Mouse (Mus musculus) left cerebral cortex, postnatal 14 days (tissue): ENCODE data around the gene Slc24a3. TPM values are rescaled to one million over a fixed set of nuclear protein-coding genes. Genes with fewer than 3 reads are reported as not detected.

Experiments
- DNase-seq, 2 experiments: peaks; one replicate each; pipeline ENCODE4 v3.0.0; 2021 to 2022; ENCODE audit warnings: low spot score in 2 of 2, mixed read lengths in 1 of 2
- intact Hi-C: fragments of 180-260 bp; cut with DNase I; formaldehyde crosslinking; loops from one replicate; pipeline ENCODE4 v1.15.1; 2025
- total RNA-seq, 2 experiments: library from RNA; stranded (reverse); gene quantifications; 2 replicates each; pipeline ENCODE4 v1.2.3; 2021

Gene Slc24a3
- total RNA-seq, 2 experiments from 2014 or later, result 159 to 160 TPM

DNA sequence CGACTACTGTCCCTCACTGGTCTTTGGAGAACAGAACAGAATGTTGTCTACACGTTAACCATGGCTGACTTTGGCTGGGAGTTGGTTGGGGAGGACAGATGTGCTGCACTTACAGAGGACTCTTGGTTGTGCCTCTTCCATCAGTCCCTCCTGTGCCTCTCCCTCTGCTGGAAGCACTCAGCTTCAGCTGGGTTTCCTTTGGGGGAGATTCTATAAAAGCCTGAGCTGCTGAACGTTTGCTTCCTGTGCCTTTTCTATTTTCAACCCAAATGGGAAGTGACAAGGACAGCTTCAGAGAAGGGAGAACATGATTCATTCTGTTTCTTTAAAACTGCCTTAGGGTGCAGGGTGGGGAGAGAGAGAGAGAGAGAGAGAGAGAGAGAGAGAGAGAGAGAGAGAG is 28.5 kb downstream of the Slc24a3 start:
- intact Hi-C loops, result no loop called here
- peak; percentile 51 to 58 for DNase-seq

DNA sequence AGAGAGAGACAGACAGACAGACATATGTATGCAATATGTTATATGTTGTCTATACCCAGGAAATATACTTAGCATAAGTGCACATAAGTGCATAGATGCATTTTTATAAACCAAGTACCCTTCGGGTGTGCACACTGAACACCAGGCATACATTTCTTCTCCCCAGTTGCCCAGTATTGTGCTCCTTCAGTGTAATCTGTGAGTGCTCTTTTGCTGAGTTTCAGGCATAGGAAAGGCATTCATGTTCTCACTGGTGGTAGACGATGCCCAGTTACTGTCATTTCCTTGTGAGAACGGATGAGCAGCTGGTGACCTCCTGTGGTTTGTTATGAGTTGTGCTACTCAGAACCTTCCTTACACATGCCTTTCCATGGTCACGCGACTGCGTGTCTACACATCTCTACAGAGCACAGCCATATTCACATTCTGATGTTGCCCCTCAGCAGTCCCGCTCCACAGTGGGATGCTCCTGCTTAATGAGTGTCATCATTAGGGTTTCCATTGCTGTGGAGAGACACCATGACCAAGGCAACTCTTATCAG is 29.0 kb downstream of the Slc24a3 start:
- intact Hi-C loops, result no loop called here
- DNase-seq, result no peak

DNA sequence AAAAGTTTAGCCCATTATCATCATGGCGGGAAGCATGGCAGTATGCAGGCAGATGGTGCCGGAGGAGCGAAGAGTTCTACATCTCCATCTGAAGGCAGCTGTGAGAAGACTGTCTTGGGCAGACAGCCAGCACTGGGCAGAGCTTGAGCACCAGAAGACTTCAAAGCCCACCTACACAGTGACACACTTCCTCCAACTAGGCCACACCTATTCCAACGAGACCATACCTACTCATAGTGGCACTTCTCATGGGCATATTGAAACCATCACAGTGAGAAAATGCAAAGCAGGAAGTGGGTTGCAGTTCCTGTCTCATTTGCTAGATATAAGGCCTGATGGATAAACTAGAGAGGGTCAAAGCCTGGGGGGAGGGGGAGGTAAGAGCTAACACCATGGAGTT is 29.5 kb downstream of the Slc24a3 start:
- intact Hi-C loops, result no loop called here
- peak; percentile 66 to 77 for DNase-seq

GRCm38 (mm10) chr2:145213587-145213986 is 46.0 kb downstream of the Slc24a3 start:
- intact Hi-C loops, result no loop called here
- no peak for DNase-seq

GRCm38 (mm10) chr2:145214086-145214831 is 46.7 kb downstream of the Slc24a3 start:
- intact Hi-C loops, result no loop called here
- DNase-seq, result no peak

- no peak for DNase-seq
- intact Hi-C loops, result no loop called here
Observed at GRCm38 (mm10) chr2:145216580-145216979, 49.0 kb downstream of the Slc24a3 start.

DNA sequence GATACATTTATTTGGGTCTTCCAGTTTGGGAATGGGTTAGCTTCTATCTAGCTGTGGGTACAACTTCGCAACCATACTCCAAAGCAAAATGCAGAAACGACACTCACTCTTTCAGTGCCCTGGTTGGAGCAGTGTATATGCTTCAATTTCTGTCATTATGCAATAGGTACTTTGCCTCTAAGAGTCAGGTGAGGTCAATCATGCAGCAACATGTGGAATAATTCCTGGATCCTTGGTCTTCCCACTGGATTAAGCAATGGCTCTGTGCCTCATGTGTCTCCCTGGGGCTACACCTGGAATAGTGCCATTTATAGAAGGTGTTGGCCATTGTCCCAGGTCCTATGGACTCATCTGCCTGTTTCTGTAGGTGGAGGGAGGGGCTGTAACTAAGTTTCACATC is 49.9 kb downstream of the Slc24a3 start:
- DNase-seq, result no peak
- intact Hi-C loops, result no loop called here

DNA sequence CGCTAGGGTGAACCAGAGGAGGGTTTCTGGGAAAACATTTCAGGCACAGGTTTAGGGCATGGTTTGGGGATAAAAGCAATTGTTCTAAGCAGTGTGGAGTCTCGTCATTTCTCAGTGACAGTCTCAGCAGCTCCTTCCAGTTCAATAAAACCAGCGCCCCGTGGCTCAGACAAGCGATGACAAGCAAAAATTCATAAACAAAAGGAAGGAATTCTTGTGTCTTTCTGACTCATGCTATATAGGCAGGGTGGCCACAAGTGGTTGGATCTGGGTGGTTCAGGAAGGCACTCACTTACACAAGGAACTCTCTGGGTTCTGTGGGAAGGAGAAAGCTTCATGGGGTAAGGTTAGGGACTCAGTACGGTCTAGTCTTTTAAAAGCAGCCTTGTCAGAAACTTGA is 51.7 kb downstream of the Slc24a3 start:
- DNase-seq, result no peak
- intact Hi-C loops, result no loop called here

- DNase-seq, result no peak
- intact Hi-C loops, result no loop called here
Observed at GRCm38 (mm10) chr2:145223646-145224045, 56.1 kb downstream of the Slc24a3 start.

GRCm38 (mm10) chr2:145225640-145226039 is 58.1 kb downstream of the Slc24a3 start:
- intact Hi-C loops, result no loop called here

GRCm38 (mm10) chr2:145226100-145226499 is 58.5 kb downstream of the Slc24a3 start:
- intact Hi-C loops, result no loop called here
- no peak for DNase-seq

More at GRCm38 (mm10) chr2:145225640-145226039, 58.1 kb downstream of the Slc24a3 start:
- no peak for DNase-seq

DNA sequence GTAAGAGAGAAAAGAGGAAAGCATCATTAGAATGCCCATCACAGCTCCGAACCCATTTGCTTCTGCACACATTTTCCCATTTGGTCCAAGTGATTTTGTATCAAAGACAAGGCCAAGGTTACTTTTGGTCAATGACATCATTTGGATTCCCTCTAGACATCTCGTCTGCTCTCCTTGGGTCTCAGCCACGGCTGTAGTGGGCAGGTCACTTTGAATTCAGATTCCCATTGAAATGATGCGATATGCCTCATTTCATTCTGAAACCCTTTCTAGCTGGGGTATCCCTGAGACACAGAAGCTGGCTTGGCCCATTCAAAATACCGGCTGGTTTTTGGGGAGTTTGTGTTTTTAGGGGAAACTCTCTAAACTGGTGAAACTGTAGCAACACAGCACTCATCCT is 59.8 kb downstream of the Slc24a3 start:
- no peak for DNase-seq
- intact Hi-C loops, result no loop called here

- peak in 1 of 2 experiments; percentile 11 for DNase-seq
- intact Hi-C loops, result no loop called here
Observed at GRCm38 (mm10) chr2:145232764-145233484, 65.4 kb downstream of the Slc24a3 start.

- intact Hi-C loops, result no loop called here
- DNase-seq, result peak; percentile 57 to 75
Observed at GRCm38 (mm10) chr2:145233547-145234398, 66.2 kb downstream of the Slc24a3 start.

DNA sequence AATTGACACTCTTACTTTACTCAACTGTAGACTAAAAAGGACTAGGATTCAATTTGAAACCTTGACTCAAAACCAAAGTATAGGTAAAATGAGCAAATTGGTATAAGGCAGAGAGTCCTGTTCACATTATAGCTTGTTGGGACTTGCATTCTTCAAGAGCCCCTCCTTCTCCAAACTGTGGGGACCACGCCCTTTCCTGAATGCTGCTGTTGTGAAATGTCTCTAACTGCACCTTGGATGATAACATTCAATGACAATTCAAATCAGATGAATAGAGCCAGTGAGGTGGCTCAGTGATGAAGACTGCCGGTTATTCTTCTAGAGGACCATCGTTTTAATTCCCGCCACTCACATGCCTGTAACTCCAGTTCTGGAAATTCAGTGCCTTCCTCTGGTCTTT is 78.8 kb downstream of the Slc24a3 start:
- DNase-seq, result no peak
- intact Hi-C loops, result no loop called here

GRCm38 (mm10) chr2:145248185-145248584 is 80.6 kb downstream of the Slc24a3 start:
- no peak for DNase-seq
- intact Hi-C loops, result no loop called here

DNA sequence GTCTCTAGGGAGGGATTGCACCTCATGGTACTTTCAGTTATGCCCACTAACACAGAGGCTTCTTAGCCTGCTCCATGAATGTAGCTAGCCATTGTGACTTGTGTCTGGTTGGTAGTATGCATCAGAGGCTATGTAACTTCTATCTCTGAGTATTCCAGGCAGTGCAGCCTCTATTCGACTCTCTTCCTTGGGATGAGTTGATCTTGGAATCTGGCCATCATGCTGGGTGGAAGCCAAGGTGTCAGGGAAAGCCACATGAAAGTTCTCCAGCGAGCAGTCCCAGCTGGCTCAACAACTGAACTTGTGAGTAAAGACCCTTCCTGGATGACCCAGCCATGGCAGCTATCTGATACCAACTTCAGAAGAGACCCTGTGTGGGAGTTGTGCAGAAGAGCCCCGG is 89.8 kb downstream of the Slc24a3 start:
- no peak for DNase-seq
- intact Hi-C loops, result no loop called here

DNA sequence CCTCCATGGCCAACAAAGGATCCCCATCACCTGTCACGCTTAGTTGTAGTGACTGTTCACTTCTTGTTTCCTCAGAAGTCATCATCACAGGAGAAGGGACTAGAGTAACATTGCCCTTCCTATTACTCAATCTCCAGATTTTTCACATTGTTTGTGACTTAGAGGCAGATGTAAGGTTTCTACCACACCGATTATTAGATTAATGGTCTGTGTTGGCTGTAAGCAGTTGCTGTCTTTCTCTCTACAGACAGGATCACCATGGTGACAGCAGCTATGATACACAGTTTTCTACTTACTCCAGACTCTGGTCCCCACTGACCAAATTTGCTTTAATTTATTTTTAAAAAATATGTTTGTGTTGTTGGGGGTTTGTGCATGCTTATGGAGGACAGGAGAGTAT is 90.3 kb downstream of the Slc24a3 start:
- DNase-seq, result no peak
- intact Hi-C loops, result no loop called here

GRCm38 (mm10) chr2:145260574-145260973 is 93.0 kb downstream of the Slc24a3 start:
- intact Hi-C loops, result no loop called here

GRCm38 (mm10) chr2:145262153-145262552 is 94.6 kb downstream of the Slc24a3 start:
- intact Hi-C loops, result no loop called here
- DNase-seq, result no peak

More at GRCm38 (mm10) chr2:145260574-145260973, 93.0 kb downstream of the Slc24a3 start:
- DNase-seq, result no peak
